Mouse (Mus musculus): ENCODE results near the gene Sipa1.

- TF ChIP-seq GATA1 (IDR thresholded peaks at IDR 0.05; ENCODE audit: low read length) (no peak), TAL1 (IDR thresholded peaks at IDR 0.05; ENCODE audit: low read length) (no peak)
Measured at GRCm38 (mm10) chr19:5704163-5704800, 40.8 kb upstream of the Sipa1 start, which contains the start of gene Kcnk7.

All from erythroblast, embryonic 14.5 days (primary cell).